Mouse (Mus musculus): ENCODE results near the gene Notum. TPM values are rescaled to one million over a fixed set of nuclear protein-coding genes. Genes with fewer than 3 reads are reported as not detected.

Gene Notum
- total RNA-seq (2021): 1 to 10 TPM; 2.7 to 5.0 TPM
- long read RNA-seq, experiment 1, partial matches to known transcripts: 0 of 12 reads
- long read RNA-seq, experiment 1, other reads (novel, unspliced or antisense): 10 of 12 reads
- long read RNA-seq, experiment 2, partial matches to known transcripts: 0 of 7 reads
- long read RNA-seq, experiment 2, other reads (novel, unspliced or antisense): 6 of 7 reads

DNA sequence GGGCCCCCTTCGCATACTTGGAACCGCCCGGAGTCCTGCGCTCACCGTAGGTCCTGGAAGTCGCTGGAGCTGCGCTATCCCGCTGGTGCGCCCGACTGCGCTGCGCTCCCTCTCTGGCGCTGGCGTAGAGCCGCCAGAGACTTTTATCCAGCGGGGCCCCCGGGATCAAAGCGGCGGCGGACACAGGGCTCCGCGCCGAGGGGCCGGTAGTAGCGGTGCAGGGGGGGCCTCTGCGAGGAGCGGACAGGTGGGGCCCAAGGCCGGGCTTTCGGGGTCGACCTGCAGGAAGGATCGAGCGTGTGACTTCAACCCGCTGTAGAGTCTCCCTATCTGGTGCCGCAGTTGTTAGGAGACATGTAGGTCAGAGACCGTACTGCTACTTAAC, at the start of gene Notum:
TSS of gene Notum (minus strand) at position 100 of the 385 bp plus-strand sequence.
- DNase-seq (ENCODE audit: low spot score in 2 of 2): no peak

DNA sequence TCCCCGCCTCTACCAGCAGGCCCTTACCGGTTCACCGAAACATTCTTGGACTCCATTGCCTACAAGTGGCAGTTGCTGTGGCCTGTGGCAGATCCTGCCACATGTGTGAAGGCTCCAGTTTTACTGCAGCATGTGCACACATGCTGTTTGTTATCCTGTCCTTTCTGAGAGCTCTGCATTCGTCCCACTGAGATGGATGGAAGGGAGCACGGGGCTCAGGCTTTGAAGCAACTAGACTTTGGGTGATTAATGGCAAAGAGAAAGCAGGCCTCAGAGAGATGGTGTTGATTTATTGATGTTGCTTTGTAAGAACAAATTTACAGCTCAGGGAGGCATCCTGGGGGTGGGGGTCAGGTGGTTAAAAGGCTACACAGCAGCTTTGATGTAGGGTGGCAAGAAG, 49.7 kb upstream of the Notum start:
- DNase-seq (ENCODE audit: low spot score in 2 of 2): no peak

DNA sequence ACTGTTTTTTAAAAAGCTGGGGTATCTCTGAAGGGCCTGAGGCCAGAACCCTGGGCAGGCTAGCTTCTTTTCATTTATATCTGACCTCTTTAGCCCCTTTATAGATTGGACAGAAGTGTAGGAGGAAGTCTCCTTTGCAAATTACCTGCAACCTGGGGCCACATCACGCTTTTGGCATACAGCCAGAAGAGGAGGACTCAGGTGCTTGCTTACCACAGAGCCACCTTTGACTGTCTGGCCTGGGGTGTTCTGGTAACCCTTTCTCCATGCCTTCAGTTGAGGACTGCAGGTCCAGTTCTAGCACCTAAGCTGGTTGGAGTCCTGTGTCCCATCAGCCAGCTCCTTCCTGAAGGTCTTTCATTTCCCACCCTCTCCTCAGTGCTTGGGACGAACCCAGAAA, 48.6 kb upstream of the Notum start:
- no peak for DNase-seq (ENCODE audit: low spot score in 2 of 2)

DNA sequence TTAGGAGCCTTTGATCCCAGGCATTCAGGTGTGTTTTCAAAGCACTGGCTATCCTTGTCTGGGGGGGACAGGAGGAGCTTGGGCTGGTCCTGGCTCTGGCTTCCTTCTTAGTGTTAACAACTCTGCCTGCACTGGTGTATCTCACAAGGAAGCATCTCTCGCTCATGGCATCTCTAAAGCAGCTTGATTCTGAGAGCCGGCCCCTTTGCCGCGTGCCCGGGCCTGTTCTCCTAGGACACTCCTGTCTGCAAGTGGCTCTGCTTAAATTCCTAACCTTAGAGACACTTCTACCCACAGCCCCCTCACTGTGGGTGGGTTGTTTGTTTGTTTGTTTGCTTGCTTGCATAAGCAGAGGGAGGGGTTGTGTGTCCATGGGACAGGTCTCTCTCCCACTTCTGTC, 47.0 kb upstream of the Notum start:
- no peak for DNase-seq (ENCODE audit: low spot score in 2 of 2)

DNA sequence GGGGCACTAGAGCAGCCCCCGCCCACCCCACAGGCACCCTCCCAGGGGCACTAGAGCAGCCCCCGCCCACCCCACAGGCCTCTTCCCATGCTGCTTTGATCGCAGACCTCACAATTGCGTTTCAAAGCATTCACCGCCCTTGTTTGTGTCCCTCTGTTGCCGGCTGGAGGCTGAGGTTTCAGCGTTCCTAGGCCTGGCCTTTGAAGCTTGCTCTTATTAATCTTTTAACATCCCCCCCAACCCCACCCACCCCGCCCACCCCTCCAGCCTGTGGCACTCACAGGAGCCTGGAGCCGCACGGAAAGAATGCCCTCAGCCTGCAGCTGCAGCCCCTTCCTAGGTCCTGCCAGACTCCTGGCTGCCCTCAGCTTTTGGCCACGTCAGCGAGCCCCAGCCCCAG, 46.2 kb upstream of the Notum start:
- no peak for DNase-seq (ENCODE audit: low spot score in 2 of 2)

DNA sequence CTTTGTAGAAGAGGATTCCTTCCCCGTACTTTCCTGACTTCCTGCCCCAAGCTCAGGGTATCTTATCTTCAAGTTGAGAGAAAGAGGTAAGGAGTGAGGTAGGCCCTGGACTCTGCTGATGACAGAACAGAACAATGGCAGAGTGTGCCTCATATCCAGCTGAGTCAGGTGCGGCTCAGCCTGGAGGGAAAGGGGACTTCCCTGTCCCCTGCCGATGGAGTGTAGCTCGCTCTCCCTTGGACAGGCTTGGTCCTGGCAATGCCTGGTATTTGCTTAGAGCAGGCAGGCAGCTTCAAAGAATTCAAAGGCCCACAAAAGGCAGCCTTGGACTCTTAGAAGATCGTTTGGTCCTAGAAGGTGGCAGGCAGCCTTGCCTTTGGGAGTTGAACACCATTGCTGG, 45.1 kb upstream of the Notum start:
- DNase-seq (ENCODE audit: low spot score in 2 of 2): no peak

DNA sequence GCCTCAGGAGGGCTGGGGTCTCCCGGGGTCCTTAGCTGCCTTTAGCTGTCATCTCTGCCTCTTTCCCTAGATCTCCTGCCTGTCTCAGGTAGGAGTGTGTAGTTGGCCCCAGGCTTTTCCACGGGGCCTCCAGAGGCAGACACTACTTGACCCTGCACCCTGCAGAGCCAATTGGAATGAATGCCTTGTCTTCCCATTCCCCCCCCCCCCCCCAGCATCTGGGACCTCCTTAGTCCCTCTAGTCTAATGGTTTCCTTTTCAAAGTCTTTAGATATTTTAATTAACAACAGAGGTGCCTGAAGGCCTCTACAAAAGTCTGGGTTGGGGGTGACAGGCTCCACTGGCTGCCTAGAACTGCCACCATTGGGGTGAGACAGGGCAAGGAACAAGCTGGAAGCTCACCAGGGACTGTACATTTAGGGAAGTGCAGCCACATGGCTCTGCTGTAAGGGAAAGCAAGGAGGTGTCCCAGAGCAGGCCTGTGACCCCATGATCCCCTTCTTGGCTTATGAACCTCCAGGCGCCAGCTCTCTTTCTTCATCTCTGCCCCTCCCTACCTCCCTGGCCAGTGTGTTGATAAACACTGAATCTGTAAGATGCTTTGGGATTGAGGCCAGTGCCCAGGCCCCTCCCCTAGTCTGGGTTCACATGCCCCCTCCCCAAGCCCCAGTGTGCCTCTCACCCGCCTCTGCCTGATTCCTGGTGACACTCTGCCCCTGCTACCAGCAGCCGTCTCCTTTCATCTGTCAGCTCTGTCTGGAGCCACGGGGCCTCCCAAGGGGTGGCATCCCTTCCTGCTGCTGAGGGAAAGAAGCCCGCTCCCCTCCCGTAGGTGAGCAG, 43.7 kb upstream of the Notum start:
- no peak for DNase-seq (ENCODE audit: low spot score in 2 of 2)

DNA sequence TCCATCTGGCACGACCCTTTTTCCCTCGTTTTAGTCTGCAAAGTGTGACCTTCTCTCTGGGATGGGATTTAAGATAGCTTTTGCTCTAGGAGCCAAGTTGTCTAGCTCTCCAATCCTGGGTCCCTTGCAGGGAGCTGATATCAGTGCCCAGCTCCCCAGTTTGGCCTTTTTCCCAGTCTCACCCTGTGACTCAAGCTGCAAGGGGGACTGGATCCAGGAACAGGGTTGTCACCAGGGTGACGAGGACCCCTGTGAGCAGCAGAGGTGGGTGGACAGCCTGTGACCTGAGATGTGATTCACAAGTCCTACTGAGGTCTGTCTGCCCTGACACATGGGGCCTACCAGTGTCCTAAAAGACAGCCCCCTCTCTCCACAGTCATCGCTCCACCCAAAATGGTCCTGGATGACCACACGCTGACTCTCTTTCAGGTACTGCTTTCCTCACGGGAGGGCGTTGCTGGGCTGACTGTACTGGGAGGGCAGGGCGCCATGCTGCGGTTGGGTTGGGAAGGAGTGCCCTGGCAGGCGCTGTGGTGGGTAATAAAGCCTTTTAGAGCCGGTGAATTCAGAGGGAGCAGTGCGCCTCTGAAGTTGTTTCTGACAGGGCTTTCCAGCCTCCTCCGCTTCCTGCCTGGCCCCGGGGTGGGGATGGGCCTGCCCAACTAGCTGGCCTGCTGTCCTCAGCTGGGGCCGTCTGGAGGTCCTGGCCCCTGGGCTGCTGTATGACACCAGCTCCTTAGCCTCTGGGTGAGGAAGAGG, 42.9 kb upstream of the Notum start:
- DNase-seq (ENCODE audit: low spot score in 2 of 2): no peak

DNA sequence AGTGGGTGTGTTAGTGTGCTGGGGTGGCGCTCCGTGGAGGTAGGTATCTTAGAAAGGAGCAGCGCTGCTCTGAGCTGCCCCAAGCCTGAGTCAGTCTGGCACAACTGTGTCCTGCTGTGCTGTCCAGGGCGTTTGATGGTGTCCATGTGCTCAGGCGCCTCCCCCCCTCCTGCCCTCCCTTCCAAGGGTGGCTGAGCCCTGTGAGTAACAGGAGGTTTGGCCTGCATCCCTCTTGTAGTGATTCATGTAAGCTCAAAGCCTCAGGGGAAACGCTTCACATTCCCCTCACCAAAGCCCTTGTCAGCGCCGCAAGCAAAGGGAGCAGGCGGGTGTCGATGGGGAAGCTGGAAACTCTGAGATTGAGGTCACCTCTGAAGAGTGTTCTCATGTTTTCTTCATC, 36.8 kb upstream of the Notum start:
- no peak for DNase-seq (ENCODE audit: low spot score in 2 of 2)

DNA sequence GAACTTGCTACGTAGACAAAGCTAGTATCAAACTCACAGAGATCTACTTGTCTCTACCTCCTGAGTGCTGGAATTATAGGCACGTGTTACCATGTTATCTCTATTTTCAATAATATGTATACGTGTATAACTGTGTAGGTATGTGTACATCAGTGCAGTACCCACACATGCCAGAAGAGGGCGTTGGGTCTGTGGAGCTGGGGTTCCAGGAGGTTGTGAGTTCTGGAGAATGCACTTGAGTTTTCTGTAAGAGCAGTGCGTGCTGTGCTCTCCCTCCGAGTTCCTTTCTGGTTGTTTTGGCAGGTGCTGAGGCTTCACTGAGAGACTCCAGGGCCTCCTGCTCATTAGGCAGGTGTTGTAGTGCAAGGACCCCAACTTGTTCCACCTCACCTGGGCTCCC, 35.6 kb upstream of the Notum start:
- no peak for DNase-seq (ENCODE audit: low spot score in 2 of 2)

DNA sequence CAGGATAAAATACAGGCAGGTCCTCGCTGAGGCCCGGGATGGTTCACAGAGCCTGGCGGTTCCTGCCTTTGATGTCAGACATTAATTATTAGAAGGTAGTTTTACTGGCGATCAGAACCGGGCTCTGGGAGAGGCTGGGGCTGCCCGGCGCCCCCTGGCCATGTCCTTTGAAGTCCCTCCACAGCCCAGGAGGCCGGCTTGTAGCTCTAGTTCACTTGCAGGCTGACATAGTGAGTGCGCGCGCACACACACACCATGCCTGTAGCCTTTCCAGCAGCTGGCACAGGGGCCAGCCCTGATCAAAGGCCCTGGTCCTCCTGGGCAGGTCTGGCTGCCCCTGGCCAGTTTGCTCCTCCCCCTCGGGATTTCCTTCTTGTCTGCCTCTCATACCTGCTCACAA, 34.7 kb upstream of the Notum start:
- DNase-seq (ENCODE audit: low spot score in 2 of 2): no peak

DNA sequence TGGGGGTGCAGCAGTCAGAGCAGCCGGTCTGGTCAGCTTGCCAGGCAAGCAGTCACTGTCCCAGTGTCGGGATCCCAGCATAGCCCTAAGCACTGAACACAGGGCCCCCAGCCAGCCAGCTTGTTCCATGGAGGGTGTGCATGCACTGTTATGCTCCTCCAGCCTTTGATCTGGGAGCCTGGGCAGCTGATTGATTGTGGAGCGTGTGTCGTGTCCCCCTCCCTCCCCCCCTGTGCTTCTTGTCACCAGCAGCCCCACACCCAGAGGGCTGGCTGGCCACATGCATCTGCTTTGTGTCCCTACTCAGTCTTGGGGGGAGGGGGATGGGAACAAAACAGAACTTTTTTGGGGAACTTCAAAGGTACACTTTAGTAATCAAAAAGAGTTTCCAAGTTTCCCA, 34.2 kb upstream of the Notum start:
- DNase-seq (ENCODE audit: low spot score in 2 of 2): no peak

DNA sequence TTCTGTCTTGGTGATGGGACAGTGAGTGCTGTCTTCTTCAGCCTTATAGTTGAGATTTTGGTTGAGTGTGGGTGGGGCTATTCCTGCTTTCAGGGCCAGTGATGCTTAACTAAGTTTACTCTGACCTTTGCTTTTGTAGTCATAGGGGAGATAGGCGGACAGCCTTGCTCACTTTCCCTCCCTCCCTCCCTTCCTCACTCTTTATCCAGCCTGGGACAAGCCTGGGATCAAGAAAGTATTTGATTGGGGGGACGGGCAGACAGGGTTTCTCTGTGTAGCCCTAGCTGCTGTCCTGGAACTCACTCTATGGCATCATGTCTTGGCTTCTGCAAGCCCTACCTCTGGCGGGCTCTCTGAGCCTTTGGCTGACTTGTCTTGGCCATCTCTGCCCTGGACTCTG, 32.5 kb upstream of the Notum start:
- DNase-seq (ENCODE audit: low spot score in 2 of 2): no peak

DNA sequence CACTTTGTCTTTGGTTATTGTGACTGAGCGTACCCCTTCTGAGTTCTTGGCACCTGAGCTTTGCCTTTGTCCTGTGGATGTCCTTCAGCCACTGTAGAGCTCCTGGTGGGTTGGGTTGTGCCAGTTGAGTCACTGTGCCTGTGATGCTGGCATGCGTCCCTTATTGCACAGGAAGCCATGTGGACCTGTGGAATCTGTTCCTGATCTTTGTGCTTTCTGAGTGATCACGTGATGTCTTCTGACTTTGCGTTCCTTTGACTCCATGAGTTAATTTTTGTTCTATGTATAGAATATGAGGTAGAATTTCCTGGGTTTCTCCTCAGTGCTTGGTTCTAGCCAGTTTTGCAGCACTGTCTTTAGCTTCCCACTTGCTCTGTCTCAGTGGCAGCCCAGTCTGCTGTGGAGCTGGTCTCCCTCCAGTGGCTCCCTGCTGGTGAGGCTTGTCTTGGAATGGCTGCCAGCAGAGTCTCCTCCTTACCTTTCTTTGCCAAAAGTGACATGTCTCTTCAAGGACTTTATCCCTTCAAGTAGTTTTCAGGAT, 31.6 kb upstream of the Notum start:
- no peak for DNase-seq (ENCODE audit: low spot score in 2 of 2)

DNA sequence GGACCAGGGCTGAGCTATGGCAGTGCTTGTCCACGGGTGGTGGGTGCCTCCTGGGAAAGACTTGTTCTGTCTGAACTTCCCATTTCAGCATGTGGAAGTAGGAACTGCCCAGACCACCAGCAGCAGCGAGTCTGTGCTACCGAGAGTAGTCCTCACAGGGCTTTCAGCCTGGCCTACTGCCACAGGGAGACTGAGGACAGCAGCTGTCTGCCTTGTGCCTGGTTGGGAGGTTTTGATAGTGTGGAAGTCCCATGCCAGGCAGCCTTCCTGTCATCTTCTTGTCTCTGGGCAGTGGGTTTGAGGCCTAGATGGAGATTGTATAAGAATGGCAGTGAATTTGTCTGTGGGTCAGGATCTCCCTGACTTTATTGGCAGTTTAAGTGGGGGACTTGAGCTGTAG, 28.4 kb upstream of the Notum start:
- DNase-seq (ENCODE audit: low spot score in 2 of 2): no peak

DNA sequence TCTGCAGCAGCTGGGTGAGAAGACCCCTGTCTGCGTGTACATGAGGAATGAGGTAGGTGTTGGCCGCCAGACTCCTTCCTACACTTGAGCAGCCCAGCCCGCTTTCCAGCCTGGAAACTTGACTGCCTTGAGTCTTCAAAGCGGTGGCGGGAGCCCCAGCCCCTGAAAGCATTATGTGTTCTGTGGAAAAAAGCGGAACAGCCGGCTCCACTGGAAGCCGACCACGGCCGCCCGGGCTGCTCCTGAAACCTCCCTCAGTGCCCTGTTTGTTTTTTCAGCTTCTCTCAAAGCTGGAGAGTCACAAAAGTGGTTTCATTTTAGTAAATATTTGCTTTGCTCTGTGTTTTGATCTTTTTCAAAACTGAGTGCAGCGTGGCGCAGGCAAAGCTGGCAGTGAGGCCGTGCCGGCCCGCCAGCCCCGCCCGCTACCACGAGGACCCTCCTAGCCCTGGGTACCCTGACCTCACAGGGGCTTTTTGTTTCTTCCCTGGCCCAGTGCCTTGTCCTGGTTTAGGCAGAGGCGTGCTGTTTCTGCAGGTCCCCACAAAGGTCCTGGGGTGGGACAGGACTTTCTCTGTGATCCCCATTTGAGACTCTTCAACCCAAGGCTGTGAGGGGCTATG, 25.8 kb upstream of the Notum start:
- no peak for DNase-seq (ENCODE audit: low spot score in 2 of 2)

DNA sequence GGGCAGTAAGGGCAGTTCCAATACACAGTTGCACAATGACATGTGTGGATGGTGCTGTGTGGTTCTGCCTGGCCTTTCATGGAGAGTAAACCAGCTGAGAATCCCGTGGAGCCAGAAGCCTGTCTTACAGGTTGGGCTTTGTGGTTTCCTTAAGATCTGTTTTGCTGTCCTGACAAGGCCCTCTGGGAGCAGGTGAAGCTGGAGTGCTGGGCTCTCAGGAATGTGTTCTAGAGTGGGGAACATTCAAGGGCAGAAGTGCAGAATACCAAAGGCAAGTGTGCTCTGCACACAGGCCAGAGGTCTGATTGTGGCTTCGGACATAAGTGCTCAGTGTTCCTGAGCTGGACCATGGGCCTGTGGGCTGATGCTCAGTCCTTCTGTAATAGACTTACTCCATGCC, 23.7 kb upstream of the Notum start:
- DNase-seq (ENCODE audit: low spot score in 2 of 2): no peak

DNA sequence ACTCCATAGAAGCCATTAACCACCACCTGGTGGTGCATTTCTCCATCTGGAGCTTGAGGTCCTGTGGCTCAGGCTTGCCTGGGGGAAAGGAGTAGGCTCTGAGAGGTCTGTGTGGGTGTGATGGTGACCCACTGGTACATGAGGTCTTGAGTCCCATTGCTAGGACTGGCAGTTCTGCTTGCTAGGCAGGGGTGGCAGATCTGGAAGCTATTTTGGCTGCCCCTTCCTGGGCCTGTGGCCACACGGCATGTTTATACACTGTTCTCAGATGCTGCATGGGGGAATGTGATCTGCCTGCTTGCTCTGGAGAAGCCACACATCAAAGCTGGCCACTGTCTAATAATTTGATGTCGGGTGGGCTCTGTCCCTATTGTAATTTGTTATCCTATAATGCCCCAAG, 23.1 kb upstream of the Notum start:
- DNase-seq (ENCODE audit: low spot score in 2 of 2): no peak

DNA sequence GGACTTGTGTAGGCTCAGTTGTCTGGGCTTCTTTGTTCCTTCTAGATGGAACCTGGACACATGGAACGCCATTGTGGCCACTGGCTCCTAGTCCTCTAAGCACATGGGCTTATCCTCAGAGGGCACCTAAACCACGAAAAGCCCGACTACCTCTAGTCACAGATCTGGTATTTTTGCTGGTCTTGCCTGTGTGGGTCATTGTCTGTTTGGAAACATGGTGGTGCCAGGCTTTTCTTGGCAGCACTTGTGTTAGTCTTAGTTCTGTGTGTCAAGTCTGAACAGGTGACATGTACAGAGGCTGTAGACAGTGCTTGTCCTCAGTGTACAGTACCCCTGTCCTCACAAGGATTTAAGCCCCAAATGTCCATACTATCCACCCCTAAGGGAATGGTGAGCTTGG, 22.6 kb upstream of the Notum start:
- DNase-seq (ENCODE audit: low spot score in 2 of 2): no peak

DNA sequence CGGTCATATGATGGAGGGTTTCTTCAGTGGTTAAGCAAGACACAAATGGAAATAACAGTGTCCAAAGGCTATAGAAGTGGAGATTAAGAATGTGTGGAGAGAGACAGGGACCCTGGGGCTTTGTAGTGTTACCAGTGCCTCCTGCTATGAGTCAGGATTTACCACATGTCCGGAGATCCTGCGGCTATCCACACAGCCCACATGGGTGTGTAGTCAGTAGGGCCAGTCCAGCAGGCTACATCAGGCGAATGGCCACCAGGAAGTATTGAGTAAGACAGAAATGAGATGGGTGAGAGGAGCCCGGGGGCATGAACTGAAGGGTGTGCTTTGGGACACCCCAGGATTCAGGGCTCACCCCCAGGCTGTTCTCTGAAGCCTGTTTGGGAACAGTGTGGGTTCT, 21.7 kb upstream of the Notum start:
- DNase-seq (ENCODE audit: low spot score in 2 of 2): no peak

DNA sequence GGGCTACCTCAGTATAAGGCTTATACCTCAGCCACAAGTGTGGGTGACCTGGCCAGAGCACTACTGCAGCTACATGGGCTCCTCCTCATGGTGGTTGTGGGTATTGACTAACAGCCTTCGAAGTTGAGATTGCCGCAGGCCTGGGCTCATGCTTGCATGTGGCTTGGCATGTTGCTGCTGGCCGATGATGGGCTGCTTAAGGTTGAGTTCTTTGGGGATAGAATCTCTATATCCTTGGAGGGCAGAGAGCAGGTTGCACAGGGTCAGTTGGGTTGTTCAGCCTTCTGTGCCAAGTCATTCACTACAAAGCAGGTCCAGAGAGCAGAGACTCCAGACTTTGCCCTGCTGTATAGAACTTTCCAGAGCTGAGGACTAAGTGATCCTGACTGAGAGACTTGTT, 18.9 kb upstream of the Notum start:
- DNase-seq (ENCODE audit: low spot score in 2 of 2): no peak

DNA sequence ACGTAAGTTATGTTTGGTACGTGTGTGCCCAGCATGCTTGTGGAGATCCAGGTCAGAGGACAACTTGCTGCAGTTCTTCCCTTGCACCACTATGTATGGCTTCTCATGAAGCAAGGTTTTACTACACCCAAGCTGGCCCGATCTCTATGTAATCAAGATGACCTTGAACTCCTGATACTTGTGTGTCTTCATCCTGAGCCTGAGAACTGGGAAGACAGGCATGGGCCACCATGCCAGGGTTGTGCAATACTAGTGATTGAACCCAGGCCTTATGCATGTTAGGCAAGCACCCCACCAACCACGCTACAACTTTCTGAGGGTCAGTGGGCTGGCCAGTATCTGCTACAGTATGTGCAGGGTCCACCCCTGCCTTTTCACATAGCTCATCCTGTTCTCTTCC, 16.0 kb upstream of the Notum start:
- DNase-seq (ENCODE audit: low spot score in 2 of 2): no peak
